Mouse (Mus musculus) gastrocnemius, adult 8-10 months (tissue): ENCODE results near the gene Myh10. TPM values are rescaled to one million over a fixed set of nuclear protein-coding genes. Genes with fewer than 3 reads are reported as not detected.

ENCODE experiments used
- DNase-seq, 2 experiments: peaks; one replicate each; pipeline ENCODE4 v3.0.0; 2022; ENCODE audit warnings: low spot score in 2 of 2
- total RNA-seq, 4 experiments: library from RNA; stranded (reverse); gene quantifications; 2 replicates each; pipeline ENCODE4 v1.2.4; 2022

The Myh10 gene
- 10 to 100 TPM; 13.2 to 20.4 (median 15.8) TPM for total RNA-seq

DNA sequence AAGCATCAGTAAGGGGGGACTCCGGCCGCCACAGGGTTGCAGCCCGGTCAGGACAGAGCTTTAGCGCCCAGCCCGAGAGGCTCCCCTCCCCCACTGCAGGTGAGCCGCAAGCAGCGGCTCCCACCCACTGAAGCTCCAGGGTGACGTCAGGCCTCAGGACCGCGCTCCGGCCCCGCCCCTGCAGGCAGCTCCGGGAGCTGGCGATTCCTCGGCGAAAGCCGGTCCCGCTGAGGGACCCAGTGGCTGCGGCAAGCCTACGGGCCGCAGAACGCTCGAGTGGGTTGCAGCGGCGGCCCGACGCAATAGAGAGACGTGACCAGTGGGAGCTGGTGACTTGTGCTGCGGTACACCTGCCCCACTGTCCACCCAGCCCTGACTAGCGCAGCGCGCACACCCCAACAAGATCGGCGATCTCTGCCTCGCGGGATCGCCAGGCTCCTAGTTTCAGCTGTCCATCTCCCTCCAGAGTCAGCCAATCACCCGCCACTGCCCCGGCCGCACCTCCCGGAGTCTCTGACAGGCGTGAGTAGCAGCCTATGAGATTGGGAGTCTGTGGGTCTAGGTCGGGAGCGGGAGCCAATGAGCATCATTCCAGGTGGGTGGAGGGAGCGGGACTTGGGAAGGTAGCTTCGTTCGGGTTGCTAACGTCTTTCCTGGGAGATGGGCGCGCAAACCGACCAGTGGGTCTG lies at the start of gene Myh10:
Gene Myh10, plus strand, starts transcription at position 239 of the 689 bp plus-strand sequence.
- peak; percentile 96 to 97 for DNase-seq

DNA sequence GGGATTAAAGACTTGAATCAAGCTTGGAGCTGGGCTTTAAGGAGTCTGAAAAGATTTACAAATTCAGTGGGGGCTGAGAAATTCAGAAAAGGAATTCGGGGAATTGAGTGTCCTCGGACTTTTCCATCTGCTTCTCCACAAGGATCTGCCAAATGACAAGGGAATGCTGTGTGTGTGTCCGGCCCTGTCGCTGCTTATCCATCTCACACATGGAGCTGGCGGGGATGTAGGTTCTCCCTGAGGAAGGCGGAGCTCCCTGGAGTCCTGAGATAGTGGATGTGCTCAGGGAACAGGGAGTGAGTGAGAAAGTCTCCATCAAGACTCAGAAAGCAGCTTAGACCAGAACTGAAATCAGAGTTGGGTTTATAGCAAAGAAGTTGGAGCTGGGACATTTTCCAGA lies 46.6 kb upstream of the Myh10 start:
- no peak for DNase-seq

DNA sequence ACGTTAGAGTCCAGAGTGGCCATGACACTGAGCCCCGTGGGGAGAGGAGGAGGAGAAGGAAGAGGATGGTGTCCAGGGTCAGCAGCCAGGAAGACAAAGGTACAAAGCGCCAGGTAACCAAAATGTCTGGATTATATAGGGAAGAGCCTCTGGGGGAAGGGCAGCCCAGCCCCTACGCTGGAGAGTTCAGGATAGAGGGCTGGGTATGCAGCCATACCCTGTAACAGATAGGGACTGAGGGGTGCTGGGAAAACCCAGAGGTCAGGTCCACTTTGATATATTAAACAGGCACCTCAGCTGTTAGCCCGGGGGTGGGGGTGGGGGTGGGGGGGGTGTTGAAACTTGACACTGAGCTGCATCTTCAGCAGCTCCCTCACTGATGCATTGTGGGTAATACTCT lies 43.6 kb upstream of the Myh10 start:
- no peak for DNase-seq

DNA sequence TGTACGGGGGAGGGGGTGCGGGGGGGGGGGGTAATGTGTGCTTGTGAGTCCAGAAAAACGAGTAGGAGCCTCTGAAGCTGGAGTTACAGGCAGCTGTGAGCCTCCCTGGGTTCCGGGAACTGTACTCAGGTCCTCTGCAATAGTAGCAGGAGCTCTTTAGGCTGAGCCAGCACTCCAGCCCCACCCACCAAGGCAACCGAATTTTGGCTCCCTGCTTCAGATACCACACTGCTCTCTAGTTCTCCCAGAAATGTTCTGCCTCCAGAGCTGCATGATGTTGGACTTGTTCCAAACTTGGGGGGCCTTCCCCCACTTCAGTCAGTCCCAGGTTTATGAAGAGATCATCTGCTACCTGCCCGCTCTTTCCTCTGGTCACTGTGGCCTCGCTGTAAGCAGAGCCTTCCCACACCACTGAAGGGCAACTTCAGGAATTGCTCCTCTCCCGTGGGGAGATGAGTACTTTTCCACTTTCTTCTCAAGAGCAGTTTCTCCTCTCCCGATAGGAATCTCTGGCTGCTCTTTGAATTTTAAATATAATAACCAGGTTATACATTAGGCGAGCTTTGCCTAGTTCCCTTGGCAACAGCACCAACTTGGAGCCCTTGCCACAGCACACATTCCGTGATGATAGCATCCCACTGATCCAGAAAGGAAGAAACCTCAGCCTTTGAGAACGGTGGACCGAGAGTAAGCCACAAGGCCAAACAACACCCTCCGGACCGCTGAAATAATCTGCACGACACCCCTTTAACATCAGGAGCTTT lies 42.8 kb upstream of the Myh10 start:
- no peak for DNase-seq

DNA sequence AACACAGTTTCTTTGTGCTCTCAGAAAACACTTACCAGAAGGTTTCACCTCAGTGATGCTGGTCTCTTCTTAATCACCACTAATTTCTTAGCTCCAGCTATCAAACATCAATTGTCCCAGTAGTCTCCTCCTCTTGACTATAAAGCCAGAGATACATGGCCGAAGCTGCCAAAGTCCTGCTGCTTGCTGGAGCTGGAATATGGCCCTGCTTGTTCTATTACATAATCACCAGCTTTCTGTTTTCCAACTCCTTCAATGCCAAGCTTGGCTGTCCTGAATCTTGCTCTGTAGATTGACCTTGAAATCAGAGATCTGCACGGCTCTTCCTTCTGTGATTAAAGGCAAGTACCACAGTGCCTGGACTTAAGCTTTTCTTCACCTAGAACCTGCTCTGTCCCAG lies 39.8 kb upstream of the Myh10 start:
- DNase-seq, result no peak

DNA sequence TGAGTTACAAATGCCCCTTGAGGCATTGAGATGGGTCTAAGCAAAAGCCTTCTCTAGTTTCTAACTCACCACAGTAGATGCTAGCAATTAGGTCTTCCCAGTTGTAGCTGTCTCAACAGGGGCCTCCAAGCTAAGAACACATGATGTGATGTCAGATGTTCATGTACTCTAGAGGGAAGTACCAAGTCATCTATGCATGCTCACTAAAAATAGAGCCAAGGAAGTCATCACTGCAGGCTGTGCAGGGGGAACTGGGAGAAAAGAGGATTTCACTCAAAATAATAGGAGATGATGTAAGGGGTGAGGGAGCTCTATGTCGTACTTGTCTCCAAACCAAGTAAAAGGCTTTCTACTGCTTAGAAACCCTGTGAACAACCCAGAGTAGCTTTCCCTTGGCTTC lies 35.8 kb upstream of the Myh10 start:
- no peak for DNase-seq

DNA sequence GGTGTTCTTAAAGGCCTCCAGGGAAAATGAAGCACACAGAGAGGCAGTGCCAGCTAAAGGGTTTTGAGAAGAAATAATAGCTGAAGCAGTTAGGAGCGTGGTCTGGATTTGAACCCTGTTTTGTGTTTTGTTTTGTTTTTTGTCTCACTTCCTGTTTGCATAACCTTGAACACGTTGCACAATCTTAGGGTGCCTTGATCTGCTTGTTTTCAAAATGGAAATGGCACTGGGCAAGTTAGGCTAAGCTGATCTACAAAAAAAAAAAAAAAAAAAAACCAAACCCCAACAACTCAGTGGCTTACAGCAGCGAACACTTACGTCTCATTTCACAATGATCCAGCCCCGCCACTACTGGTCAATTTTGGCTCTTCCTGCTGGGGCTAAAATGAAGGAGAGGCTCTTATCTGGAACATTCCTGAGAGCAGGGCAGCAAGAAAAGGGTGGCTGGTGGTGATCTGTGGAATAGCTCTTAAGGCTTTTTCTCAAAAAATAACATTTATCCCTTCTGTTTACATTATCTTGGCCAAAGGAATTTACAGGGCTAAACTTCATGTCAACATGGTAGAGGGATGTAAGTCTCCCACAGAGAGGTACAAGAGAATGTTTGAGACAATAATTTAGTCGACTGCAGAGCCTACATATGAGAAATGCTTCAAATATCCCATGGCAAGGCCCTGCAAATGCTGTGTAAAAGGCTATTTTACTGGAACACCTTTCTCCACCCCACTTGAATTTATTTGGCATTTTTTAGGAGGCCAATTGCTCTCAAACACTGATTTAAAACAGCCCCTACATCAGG lies 34.3 kb upstream of the Myh10 start:
- DNase-seq, result no peak

DNA sequence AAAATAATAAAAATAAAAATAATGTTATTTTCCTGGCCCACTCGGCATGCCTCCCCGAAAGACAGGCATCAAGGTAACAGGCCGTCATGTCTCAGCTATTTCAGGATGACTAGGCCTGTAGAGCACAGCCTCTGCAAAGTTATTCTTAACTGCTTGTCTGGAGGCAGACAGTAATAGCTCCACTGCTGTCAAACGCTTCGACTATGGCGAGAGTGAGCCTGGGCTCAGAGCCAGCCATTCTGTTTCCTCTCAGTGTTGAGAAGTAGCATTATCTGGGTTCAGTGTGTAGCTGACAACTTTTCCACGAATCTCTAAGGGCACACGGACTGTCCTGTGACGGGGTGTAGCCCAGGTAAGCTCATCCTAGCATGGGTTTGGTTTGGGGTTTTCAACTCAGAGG lies 33.5 kb upstream of the Myh10 start:
- DNase-seq, result no peak

DNA sequence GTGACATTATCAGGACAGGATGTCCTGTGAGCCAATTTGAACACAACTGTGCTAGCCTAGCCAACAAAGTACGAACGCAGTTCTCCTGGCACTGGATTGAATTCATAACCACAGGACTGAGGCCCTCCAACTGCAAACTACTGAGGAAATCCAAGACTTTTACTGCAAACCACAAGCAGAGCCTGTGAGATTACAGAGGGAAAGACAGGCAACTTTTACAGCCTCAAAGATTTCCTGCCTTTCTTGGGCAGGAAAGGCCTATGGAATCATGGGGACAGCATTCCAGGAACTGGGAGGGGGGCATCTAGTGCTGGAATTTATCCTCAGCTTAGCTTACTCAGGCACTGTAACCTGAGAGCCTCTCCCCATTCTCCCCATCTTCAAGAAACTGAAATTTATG lies 26.0 kb upstream of the Myh10 start:
- DNase-seq, result no peak

DNA sequence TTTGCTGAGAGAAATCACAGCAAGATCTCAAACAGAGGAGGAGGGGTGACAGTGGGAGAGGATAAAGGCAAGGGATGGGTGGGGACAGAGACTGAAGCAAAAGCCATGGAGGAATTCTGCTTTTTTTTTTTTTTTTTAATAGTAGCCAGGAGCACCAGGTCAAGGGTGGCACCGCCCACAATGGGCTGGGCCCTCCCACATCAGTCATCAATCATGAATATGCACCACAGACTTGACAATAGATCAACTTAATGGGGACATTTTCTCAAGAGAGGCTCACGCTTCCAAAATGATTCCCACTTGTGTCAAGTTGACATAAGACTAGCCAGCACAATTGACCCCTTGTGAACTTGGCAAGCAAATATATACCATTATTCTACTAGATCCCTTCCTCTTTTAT lies 25.1 kb upstream of the Myh10 start:
- DNase-seq, result no peak

DNA sequence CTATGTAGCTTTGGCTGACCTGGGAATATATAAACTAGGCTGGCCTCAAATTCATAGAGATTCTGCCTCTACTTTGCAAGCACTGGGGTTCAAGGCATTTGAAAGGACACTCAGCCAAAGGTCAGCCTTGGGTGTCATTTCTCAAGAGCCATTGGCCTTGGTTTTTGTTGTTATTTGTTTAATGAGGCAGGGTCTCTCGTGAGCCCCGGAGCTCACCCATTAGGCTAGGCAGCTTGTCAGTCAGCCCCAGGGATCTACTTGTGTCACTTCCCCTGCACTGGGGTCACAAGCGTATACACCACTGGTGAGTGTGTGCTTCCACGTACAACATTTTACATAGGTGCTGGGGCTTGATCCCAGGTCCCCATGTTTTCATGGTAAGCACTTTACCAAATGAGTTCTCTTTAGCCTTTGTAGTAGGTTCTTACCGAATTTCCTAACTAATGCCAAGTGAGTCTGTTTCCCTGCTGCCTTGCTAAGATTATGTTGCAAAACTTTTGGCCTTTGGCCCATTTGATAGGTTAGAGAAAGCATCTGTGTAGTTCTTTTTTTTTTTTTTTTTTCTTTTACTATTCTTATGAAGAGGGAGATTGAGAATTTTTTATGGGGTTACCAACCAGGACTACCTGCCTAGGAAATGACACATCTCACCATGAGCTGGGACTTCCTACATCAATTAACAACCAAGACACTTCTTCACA lies 18.9 kb upstream of the Myh10 start:
- DNase-seq, result no peak

DNA sequence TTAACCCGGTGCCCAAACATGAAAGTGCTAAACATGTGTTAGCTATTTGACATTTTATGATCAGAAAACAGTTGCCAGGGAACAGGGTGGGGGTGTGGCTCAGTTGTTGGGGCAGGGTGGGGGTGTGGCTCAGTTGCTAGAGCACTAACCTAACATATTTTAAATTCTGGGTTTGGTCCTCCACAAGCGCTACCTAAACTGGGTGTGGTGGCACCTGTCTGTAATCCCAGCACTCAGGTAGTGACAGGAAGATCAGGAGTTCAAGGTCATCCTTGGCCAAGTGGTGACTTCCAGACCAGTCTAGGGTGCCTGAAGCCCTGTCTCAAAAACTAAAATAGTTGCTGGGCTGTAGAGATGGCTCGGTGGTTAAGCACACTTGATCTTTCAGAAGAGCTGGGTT lies 17.3 kb upstream of the Myh10 start:
- no peak for DNase-seq

DNA sequence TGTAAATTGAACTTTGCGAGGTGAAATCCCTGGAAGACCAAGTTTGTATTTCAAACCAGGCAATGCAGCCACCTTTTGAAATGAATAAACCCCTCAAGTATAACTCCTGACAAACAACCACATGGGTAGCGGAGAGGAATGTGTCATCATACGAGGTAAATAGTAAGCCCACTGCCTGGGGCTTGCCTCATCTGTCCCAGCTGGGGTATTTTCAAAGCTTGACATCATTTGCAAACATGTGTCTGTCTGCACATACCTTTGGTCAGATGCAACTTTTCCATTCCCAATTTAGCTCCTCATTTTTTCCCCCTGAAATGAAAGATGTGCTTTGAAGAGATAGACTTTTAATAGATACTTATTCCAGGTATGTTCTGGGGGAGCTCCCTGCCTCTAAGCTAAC lies 16.7 kb upstream of the Myh10 start:
- DNase-seq, result no peak

DNA sequence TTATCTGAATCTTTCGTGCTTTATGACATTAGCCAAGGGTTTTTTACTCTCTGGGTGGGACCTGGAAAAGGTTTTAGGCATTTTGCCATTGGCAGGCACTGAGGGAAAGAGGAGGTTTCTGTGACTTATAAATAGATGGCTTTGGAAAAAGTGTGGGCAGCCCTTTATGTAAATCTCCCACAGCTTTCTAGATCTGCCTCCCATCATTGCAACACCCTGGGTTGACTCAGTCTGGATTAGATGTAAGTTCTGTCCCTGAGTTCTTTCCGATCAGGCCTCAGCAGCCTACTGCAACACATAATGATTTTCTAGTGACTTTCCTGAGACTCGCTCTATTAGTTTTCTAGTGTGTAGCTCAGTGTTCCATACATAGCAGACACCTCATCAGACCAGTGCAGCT lies 16.1 kb upstream of the Myh10 start:
- no peak for DNase-seq

DNA sequence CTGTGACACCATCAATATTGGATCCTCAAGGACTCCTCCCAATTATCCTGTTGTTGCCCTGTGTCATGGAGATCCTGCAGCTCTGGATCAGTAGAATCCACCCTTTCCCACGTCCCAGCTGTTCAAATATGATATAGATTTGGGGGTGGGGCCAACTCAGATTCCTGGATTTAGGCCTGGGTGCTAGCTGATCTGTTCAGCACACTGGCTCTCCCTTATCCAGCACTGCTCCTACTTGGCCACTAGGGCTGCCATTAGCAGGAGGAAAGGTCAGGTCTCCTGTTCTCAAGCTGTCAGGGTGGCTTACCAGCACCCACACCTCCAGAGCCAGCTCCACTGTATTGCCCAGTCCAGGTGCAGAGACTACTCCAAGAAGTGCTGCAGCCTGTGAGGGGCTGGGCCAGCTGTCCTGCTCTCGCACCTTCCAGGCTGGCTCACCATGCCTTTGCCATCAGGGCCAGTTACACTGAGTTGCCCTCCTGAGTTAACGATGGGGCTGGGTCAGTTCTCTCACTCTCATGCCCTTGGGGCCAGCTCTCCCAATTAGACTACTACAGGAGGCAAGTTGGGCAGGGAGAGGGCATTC lies 10.0 kb upstream of the Myh10 start:
- no peak for DNase-seq

DNA sequence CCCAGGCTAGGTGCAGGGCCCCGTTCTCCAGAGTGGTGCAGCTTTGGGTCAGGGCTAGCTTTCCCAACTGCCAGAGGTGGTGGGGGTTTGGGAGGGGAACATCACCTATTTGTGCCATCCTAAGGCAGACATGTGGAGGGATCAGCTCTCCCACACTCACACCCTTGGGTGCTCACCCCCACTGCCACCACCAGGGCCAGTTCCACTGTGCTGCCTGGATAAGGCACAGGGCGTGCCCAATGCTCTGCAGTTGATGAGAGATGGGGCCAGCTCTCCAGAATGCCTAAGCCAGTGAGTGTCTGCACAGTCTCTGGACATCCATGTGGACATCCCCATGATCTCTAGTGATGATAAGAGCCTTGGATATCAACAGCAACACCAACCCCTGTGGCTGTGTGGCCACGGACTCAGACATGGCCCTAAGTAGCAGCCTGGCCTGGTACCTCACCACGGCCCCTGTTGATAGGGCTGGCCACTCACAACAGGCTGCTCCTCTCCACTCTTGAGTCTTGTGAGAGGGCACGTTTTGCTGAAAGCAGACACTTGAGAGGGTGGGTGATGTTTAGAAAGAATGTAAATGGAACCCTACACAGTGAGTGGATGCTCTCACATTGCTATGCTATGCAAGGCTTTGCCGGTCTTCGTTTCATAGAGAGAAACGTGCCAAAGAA lies 9.1 kb upstream of the Myh10 start:
- DNase-seq, result no peak

DNA sequence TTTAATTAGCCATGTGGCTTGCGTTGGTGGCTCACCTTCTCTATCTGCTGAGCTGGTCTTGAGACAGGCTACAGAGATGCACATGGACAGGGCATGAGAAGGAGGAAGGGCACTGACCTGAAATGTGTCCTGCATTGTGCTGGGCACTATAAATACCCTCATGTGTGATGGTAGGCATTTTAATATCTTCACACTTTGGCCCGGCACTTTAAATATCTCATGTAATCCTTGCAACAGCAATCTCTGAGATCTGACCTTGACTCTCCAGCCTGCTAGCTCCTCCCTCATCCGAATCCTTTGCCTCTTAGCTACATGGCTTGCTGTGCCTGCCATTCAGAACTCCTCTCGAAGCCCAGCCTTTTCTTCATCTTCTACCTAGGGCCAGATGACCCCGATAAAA lies 5.4 kb upstream of the Myh10 start:
- DNase-seq, result no peak

DNA sequence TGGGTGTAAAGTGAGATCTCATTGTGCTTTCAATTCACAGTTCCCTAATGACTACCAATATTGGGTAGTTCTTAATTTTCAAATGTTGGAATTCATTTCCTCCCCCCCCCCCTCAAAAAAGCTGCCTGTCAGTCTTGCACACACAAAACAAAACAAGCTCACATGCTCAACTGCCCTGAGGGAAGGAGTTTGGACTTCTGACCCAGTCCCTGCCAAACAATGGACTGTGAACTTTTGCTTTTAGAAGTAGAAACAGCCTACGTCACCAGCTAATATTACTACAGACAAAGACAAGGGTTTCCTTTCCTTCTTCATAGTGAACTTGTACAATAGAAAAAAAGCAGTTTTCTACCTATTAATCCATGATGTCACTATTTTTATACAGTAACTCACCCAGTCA lies 2.1 kb upstream of the Myh10 start:
- no peak for DNase-seq

DNA sequence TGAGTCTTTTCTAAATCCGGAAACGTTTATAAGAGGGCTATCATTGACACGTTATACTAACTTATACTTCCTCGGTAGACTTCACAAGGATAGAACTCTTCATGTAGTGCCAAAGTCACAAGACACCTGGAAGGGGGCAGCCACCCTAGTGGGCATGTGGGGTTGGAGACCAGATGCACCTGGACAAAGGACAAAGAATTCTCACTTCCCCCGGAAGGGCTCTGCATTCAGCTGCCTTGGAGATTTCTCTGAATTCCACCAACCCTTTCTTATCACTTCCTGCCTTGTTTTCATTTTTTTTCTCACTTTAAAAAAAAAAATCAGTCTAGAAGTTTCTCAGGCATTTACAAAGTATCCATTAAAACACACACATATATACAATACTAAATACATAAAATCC lies 894 bp upstream of the Myh10 start:
- DNase-seq, result no peak

DNA sequence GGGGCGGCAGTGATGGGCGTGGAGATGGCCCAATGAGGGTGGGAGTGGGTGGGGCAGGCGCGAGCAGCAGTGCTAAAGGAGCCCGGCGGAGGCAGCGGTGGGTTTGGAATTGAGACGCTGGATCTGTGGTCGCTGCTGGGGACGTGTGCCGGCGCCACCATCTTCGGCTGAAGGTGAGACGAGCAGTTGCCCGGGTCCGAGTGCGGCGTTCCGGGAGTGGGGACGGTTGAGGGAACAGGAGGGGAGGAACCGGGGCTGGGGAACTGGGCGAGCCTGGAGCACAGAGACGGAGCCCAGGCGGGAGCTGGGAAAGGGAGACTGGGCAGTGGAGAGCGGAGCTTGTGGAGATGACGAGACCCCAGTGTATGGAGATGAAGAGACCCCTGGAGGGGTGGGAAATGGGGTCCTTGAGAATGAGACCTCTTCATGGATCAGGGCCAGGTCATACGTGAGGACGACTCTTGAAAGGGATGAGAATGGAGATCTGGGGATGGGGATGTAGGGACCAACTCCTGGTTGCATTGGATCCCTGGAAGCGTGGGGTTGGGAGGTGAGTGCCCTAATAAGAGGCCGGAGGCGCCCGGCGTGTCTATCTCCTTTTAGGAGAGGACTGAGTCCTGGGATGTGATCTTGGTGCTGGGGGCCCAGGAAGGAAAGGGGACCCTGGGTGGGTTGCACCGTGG lies 792 bp downstream of the Myh10 start:
- no peak for DNase-seq
